Mouse (Mus musculus) hindbrain, embryonic 16.5 days (tissue): ENCODE data around the gene Qk. TPM values are rescaled to one million over a fixed set of nuclear protein-coding genes. Genes with fewer than 3 reads are reported as not detected.
A peak's percentile ranks its signal among the peaks of the same experiment; 100 is the strongest.

Experiments
- ATAC-seq: fragments of 200-750 bp; cut with Nextera tagmentation; 2 replicates; pipeline ENCODE4 v1.8.0; 2017; ENCODE audit warnings: moderate TSS enrichment, moderate library complexity
- H3K27ac ChIP-seq: fragments of 300-500 bp; sonication (generic); 2 replicates; pipeline ENCODE4 v1.5.1; 2014; ENCODE audit warnings: low read depth, mild to moderate bottlenecking, control low read depth, low read length, moderate library complexity
- H3K27me3 ChIP-seq: fragments of 300-500 bp; sonication (generic); replicated peaks from 2 replicates; pipeline ENCODE4 v1.6.1; 2014; ENCODE audit warnings: low read length; ENCODE audit not compliant: control insufficient read depth, insufficient read depth
- H3K36me3 ChIP-seq: fragments of 300-500 bp; sonication (generic); 2 replicates; pipeline ENCODE4 v1.6.1; 2014; ENCODE audit warnings: mild to moderate bottlenecking, low read length, moderate library complexity, mixed read lengths; ENCODE audit not compliant: control insufficient read depth, insufficient read depth
- H3K4me1 ChIP-seq: fragments of 300-500 bp; sonication (generic); 2 replicates; pipeline ENCODE4 v1.6.1; 2014; ENCODE audit warnings: low read depth, low read length; ENCODE audit not compliant: control insufficient read depth, insufficient read depth
- H3K4me2 ChIP-seq: fragments of 300-500 bp; sonication (generic); 2 replicates; pipeline ENCODE4 v1.6.1; 2014; ENCODE audit warnings: mild to moderate bottlenecking, low read length, control low read depth, moderate library complexity
- H3K4me3 ChIP-seq: fragments of 300-500 bp; sonication (generic); 2 replicates; pipeline ENCODE4 v1.5.1; 2014; ENCODE audit warnings: mild to moderate bottlenecking, low read length, control low read depth, moderate library complexity
- H3K9ac ChIP-seq: fragments of 300-500 bp; sonication (generic); 2 replicates; pipeline ENCODE4 v1.6.1; 2014; ENCODE audit warnings: low read depth, mild to moderate bottlenecking, control low read depth, low read length, moderate library complexity
- H3K9me3 ChIP-seq: fragments of 300-500 bp; sonication (generic); 2 replicates; pipeline ENCODE4 v1.6.1; 2014; ENCODE audit warnings: mild to moderate bottlenecking, low read length, moderate library complexity; ENCODE audit not compliant: control insufficient read depth
- WGBS: fragments of 180-500 bp; shearing (Covaris S2); extraction: QIAGEN DNeasy Blood & Tissue Kit; methylation state at CpG from one replicate; pipeline ENCODE4 v1.1.7; 2014; 5-methylcytosine and 5-hydroxymethylcytosine counted together
- polyA plus RNA-seq: library from polyadenylated mRNA; unstranded; fragments of >200 nt; fragmentation: Nextera tagmentation; extraction: Ambion mirVana; gene quantifications from 2 replicates; pipeline ENCODE4 v1.2.1, GENCODE M21; 2015

The Qk gene
- polyA plus RNA-seq = 46.3 and 47.5 TPM in 2 replicates

DNA sequence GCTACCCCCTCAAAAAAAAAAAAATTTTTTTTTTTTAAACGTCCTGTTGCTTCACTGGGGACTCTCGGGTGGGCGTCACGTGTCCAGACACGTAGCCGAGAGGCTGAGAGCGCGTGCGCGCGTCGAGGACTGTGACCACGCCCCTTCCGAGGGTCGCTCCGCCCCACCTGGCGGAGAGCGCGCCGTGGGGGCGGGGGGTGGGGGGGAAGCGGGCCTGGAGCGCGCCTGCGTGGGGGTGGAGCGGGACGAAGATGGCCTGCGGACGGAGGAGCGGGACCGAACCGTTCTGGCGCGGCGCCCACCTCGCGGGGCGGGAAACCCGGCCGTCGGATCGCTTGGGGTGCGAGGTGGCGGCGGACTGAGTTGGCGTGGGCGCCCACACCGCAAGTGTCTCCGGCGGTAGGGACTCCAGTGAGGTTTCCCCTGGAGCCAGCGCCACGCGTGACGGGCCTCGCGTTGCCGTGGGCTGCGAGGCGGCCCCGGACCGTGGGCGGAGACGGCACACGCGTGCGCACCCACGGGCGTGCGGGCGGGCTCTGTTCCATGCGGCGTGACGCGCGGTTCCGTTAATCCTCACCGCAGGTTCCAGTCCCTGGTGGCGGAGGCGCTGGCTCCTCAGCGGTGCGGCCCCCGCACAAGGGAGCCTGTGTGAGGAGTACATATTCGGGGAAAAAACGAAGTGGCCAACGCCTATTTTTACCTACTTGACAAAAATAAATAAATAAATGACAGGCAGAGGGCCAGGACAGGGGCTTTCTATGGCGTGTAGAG is at the start of gene Qk:
TSS of gene Qk (minus strand) at position 170 of the 771 bp plus-strand sequence.
- Histone ChIP-seq H3K4me1 (peaks cover 9% of the 10 kb centered on the region), H3K27ac (peak within 1 kb of the TSS; percentile 99), H3K36me3 (no peaks in the 10 kb centered on the region), H3K9me3 (no peaks in the 10 kb centered on the region), H3K9ac (peak within 1 kb of the TSS; percentile 98), H3K4me2 (peak within 1 kb of the TSS; percentile 57), H3K4me3 (peak within 1 kb of the TSS; percentile 93), H3K27me3 (no peaks in the 10 kb centered on the region)
- peak; percentile 92 for ATAC-seq
- WGBS = under 1% methylated on average over 72 of the region's 86 CpGs

DNA sequence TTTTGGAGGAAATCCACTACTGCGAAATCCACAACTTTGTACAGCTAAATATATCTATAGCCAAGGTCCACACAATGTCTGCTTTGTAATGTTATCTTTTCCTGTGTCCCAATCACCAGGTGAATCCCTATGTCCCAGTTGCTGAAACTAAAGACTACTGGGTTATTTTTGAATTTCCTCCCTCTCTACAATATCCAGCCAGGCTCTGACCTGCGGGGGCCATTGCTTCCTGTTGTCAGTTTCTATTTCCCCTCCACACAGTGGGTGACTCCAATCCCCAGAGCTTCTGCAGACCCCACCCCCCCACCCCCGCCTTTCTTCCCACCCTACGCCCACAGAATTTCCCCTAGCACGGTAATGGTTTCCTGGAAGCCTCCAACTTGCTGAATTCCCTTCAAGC is 47.4 kb upstream of the Qk start:
- Histone ChIP-seq H3K4me3 (no peak overlapping the region), H3K36me3 (no peaks in the 10 kb centered on the region), H3K27me3 (no peaks in the 10 kb centered on the region), H3K27ac (no peak overlapping the region), H3K4me1 (no peaks in the 10 kb centered on the region), H3K9me3 (no peaks in the 10 kb centered on the region), H3K4me2 (no peak overlapping the region), H3K9ac (no peak overlapping the region)
- no peak for ATAC-seq
- 84% methylated on average over 5 of the region's 5 CpGs for WGBS

DNA sequence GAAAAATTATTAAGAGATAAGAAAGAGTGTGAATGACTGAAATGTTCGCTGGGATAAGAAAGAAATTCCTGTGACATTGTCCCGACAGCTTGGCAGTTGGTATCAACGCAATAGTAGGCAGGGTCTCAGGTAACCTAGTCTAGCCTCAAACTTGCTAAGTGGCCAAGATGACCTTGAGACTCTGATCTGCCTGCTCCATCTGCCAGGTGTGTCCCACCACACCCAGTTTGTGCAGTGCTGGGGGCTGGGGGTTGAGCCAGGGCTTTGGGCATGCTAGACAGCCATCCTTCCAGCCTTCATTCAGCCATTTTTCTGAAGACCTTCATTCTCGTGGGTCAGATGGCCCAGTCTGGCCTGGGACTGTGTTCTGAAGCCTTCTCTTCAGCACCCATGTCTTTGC is 46.9 kb upstream of the Qk start:
- no peaks in the 10 kb centered on the region for H3K9me3 ChIP-seq
- H3K4me2 ChIP-seq = no peak overlapping the region
- no peak overlapping the region for H3K9ac ChIP-seq
- no peaks in the 10 kb centered on the region for H3K4me1 ChIP-seq
- no peaks in the 10 kb centered on the region for H3K27me3 ChIP-seq
- no peak overlapping the region for H3K4me3 ChIP-seq
- ATAC-seq = no peak
- 84% methylated on average over 4 of the region's 4 CpGs for whole genome bisulfite sequencing
- H3K36me3 ChIP-seq = no peaks in the 10 kb centered on the region
- H3K27ac ChIP-seq = no peak overlapping the region

DNA sequence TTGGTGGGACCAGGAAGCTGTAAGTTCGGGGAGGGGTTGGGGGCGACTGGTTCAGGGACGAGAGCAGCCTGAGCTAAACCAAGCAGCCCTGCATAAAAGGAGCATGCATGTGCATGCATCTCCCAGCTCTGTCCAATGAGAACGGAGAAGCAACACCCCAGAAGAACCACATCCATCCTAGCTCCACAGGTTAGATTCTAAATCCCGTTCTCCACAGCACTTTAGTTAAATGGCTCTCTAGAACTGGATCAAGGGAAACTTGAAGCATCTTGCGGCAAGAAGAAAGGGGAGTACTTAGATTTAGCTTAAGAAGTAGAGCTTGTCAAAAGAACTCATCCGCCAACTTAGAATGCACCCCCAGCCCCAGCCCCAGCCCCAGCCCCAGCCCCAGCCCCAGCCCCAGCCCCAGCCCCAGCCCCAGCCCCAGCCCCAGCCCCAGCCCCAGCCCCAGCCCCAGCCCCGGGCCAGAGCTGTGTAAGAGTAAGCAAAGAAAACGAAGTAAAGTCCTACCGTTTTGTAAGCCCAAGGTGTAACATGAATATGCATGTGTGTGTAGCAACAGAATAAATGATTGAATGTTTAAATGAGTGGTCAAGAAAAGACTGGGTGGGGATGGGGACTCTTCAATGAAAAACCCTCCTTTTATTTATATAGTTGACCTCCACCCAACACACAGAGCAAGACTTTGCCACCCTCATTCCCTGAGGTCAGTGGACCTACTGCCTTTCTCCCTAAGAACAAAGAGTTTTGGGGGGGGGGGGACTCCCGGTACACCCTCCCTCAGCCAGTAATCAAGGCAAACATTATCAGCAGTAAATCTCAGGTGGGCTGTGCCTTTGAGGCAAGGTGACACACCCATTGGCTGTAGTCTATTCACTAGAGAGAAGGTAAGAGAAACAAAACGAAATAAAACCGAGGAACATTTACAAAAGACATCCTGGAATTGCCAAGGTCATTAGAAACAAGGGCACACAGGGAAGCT is 46.1 kb upstream of the Qk start:
- ATAC-seq = no peak
- Histone ChIP-seq H3K9me3 (no peaks in the 10 kb centered on the region), H3K27me3 (no peaks in the 10 kb centered on the region), H3K36me3 (no peaks in the 10 kb centered on the region), H3K4me1 (no peaks in the 10 kb centered on the region), H3K27ac (no peak overlapping the region), H3K4me2 (no peak overlapping the region), H3K4me3 (no peak overlapping the region), H3K9ac (no peak overlapping the region)
- WGBS = 73% methylated on average over 13 of the region's 13 CpGs

DNA sequence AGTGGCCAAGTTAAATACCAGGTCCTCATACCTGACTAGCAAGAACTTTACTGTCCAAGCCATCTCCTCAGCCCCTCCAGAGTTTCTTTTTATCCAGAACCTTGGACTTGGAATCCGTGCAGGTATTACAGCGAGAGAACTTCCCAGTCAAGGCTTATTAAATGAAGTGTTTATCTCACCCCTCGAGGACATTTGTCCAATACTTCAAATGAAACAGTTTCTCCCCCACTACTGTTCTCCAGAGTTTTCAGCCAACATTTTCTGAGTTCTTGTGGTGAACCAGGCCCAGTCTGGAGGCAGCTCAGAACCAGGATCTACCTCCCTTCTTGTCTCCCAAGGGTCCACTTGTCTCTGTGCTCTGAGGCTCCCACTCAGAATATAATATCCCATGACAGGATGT is 43.5 kb upstream of the Qk start:
- Histone ChIP-seq H3K4me3 (no peak overlapping the region), H3K36me3 (no peaks in the 10 kb centered on the region), H3K4me2 (no peak overlapping the region), H3K27me3 (no peaks in the 10 kb centered on the region), H3K9me3 (no peaks in the 10 kb centered on the region), H3K27ac (no peak overlapping the region), H3K9ac (no peak overlapping the region), H3K4me1 (no peaks in the 10 kb centered on the region)
- 90% methylated on average over 3 of the region's 3 CpGs for WGBS
- no peak for ATAC-seq

DNA sequence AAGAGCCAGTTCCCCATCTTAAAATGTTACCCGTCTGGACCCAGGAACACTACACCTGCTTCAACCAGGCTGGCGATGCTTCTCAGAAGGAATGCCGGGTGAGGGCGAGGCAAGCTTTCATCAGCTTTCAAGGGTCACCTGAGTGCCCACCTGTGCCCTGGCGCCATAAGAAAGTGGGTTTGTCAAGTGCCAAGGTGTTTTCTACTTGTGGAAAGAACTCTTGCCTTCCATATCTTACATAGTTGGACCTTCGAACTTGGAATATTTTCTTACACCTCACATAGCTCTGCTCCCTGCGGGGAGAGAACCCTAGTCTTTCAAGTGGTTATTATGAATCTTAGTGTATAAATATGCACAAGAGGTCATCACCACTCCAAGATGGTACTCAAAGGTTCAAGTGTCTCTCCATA is 42.2 kb upstream of the Qk start:
- 95% methylated on average over 7 of the region's 7 CpGs for WGBS
- H3K27me3 ChIP-seq = no peaks in the 10 kb centered on the region
- H3K9ac ChIP-seq = no peak overlapping the region
- H3K4me2 ChIP-seq = no peak overlapping the region
- no peaks in the 10 kb centered on the region for H3K36me3 ChIP-seq
- no peak for ATAC-seq
- no peaks in the 10 kb centered on the region for H3K4me1 ChIP-seq
- H3K27ac ChIP-seq = no peak overlapping the region
- no peak overlapping the region for H3K4me3 ChIP-seq
- no peaks in the 10 kb centered on the region for H3K9me3 ChIP-seq

DNA sequence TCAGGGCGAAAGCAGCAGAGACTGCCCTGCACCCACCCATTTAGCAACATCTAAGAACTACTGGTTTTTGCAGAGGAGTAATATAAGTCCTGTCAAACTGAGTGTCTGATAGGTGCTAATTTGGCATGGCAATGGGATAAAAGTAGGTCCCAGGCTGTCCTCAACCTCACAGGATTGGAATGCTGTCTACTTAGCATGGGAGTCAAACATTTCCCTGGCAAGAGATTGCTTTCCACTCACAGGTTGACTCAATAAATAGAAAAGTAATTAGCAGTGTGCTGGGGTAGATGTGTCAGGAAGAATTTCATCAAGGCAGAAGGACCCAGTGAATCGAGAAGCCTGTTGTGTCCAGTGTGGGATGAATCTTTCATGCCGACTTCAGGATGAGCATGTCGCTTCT is 41.1 kb upstream of the Qk start:
- WGBS = 63% methylated on average over 4 of the region's 4 CpGs
- H3K4me1 ChIP-seq = no peaks in the 10 kb centered on the region
- H3K27me3 ChIP-seq = no peaks in the 10 kb centered on the region
- no peak for ATAC-seq
- H3K36me3 ChIP-seq = no peaks in the 10 kb centered on the region
- H3K9me3 ChIP-seq = no peaks in the 10 kb centered on the region
- no peak overlapping the region; the same call in 1 of the 2 replicates for H3K27ac ChIP-seq
- H3K4me2 ChIP-seq = no peak overlapping the region
- no peak overlapping the region for H3K4me3 ChIP-seq
- no peak overlapping the region for H3K9ac ChIP-seq

DNA sequence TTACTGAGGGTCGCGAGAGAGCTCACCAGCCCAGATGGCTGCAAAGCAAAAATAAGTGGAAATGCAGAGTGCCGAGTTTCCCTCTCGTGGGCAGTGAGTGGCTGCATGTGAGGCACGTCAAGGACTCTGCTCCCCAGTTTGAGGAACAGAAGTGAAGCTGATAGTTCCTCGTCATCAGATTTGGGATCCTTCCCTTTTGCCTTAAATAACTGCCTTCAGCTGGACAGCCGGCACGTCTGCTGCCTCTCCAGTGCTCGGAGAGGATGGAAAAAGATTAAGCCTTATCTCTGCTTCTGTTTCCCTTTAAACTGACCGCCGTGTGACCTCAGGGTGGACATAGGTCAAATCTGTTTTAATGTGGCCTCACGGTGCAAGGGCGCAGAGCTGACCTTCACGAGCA is 39.8 kb upstream of the Qk start:
- H3K27me3 ChIP-seq = no peaks in the 10 kb centered on the region
- no peak for ATAC-seq
- no peaks in the 10 kb centered on the region for H3K4me1 ChIP-seq
- no peak overlapping the region for H3K4me3 ChIP-seq
- WGBS = 82% methylated on average over 14 of the region's 14 CpGs
- H3K36me3 ChIP-seq = no peaks in the 10 kb centered on the region
- no peaks in the 10 kb centered on the region for H3K9me3 ChIP-seq
- no peak overlapping the region for H3K27ac ChIP-seq
- H3K9ac ChIP-seq = no peak overlapping the region
- no peak overlapping the region for H3K4me2 ChIP-seq

DNA sequence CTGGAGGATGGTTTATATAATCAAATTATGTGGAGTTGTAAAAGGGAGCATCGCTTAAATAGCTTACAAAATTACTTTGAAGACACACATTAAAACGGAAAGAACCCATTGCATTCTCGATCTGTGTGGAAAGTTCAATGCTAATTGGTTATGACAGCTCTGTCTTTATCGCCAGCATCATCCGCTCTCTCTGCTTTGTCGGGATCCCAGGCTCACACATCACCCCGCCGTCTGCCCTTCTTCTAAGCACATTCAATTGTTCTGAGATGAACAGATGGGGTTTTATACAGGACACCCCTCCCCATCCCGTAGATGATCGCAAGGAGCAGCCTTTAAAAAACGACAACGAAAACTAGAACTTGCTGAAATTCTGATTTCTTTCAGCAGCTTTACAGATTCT is 37.7 kb upstream of the Qk start:
- H3K4me3 ChIP-seq = no peak overlapping the region
- no peaks in the 10 kb centered on the region for H3K36me3 ChIP-seq
- H3K27ac ChIP-seq = no peak overlapping the region
- H3K9me3 ChIP-seq = no peaks in the 10 kb centered on the region
- ATAC-seq = no peak
- H3K4me2 ChIP-seq = no peak overlapping the region; the same call in 1 of the 2 replicates
- no peaks in the 10 kb centered on the region for H3K4me1 ChIP-seq
- no peaks in the 10 kb centered on the region for H3K27me3 ChIP-seq
- H3K9ac ChIP-seq = no peak overlapping the region
- 55% methylated on average over 12 of the region's 12 CpGs for WGBS
